In genomic region chr15:86673096-86673520, GRCm38 (mm10) we compare ENCODE assay signal across 9 mouse cellular contexts.
DNase-seq lines count a peak whose midpoint lies in the region; ATAC-seq and TF ChIP-seq lines count a peak whose summit lies in the region.
"Had no signal": no experiment of that assay in that cellular context is flagged by ENCODE, and none has a peak within 500 bp of the region (broad histone marks: within the 10 kb centered on the region; RNA-seq: fewer than 3 reads in every experiment).

No protein-coding gene starts in this region.

- DNase-seq in cerebellum, adult 8-10 months = peak; percentile 15
- peak; percentile 23 for DNase-seq in right cerebral cortex, adult 18-20 months
- no peak for DNase-seq in right cerebral cortex, postnatal 14 days
- peak; percentile 50 to 62 for DNase-seq in layer of hippocampus, adult 2 months (ENCODE audit: low spot score in 2 of 2)
- DNase-seq in telencephalon, adult 2 months (ENCODE audit: low read depth, low spot score) = peak; percentile 32
- no peak for DNase-seq in urinary bladder, postnatal 36 days (ENCODE audit: low spot score in 2 of 2)
- no peak for DNase-seq in spleen, adult 12 weeks (ENCODE audit: low spot score)

- ATAC-seq in cerebellum, adult (ENCODE audit: insufficient number of reproducible peaks, low FRiP score, low TSS enrichment) = no peak

- TF ChIP-seq CTCF in layer of hippocampus, adult 2 months (conservative IDR thresholded peaks at IDR 0.05) = peak; percentile 58

- peak overlapping the region; percentile 19; the same call in 1 of the 2 replicates for H3K27ac ChIP-seq in layer of hippocampus, adult 2 months

- no peak overlapping the region; the same call in 1 of the 2 replicates for H3K4me3 ChIP-seq in layer of hippocampus, adult 2 months
- H3K4me3 ChIP-seq: megakaryocyte, embryonic 14.5 days had no signal

Comparison
In these comparisons a context has a peak if more than half of its experiments do, and no peak if none do; other contexts are left out.
1. DNase-seq: peak in cerebellum, adult 8-10 months (single experiment), right cerebral cortex, adult 18-20 months (single experiment), layer of hippocampus, adult 2 months (2 of 2) and telencephalon, adult 2 months (single experiment); none in right cerebral cortex, postnatal 14 days (single experiment), urinary bladder, postnatal 36 days (0 of 2) and spleen, adult 12 weeks (single experiment).